Mouse (Mus musculus): ENCODE measurements around the gene Erich6.

DNA sequence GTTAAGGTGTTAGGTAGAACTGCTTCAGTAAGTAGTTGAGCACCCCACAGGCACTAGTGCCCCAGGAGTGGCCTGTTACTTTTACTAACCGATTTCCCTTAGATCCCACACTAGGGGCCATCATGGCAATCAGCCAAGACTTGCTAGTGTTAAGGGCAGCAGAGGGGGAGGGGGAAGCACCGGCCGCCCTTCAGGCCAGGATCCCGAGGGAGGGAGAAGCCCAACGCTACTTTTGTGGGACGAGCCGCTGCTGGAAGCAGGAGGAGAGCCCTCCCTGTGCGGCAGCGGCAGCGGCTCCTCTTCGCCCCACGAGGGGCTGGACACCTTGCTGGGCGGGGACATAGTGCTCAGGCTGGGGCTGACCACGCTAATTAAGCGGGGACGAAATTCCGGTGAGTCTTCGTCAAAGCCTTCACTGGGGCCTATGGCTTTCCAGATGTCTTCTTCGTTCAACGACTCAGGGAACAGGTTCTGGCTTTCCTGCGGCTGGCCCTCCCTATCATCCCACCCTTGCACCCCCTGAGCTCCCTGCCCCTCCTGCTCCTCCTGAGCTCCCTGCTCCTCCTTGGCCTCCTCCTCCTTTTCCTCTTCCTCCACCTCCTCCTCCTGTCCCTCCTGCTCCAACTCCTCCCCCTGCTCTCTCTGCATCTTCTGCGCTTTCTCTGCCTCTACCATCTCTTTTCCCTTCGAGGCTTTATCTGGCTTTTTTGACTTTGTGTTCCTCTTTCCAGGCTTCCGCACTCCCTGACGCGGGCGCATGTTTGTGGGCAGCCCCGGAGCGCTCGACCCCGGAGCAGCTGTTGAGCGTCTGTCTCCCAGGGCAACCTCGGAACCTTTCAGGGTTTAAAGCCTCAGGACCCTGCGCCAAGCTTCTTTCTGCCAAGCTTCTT, at the start of gene Erich6:
- TF ChIP-seq CTCF (IDR thresholded peaks at IDR 0.05; ENCODE audit: low read depth), result no peak
- TF ChIP-seq EP300 (IDR thresholded peaks at IDR 0.05; ENCODE audit: low read depth), result no peak

All from heart, postnatal 0 days (tissue).